Mouse (Mus musculus): ENCODE results near the gene H2al1m. TPM values are rescaled to one million over a fixed set of nuclear protein-coding genes. Genes with fewer than 3 reads are reported as not detected.
"Not testable (repeated sequence)": the region's sequence is repeated elsewhere in the genome, so short reads cannot be mapped to it uniquely, and the experiment has no call there.

Gene H2al1m
- total and polyA plus RNA-seq, 3 experiments: 8.1 TPM; not detected in 2

DNA sequence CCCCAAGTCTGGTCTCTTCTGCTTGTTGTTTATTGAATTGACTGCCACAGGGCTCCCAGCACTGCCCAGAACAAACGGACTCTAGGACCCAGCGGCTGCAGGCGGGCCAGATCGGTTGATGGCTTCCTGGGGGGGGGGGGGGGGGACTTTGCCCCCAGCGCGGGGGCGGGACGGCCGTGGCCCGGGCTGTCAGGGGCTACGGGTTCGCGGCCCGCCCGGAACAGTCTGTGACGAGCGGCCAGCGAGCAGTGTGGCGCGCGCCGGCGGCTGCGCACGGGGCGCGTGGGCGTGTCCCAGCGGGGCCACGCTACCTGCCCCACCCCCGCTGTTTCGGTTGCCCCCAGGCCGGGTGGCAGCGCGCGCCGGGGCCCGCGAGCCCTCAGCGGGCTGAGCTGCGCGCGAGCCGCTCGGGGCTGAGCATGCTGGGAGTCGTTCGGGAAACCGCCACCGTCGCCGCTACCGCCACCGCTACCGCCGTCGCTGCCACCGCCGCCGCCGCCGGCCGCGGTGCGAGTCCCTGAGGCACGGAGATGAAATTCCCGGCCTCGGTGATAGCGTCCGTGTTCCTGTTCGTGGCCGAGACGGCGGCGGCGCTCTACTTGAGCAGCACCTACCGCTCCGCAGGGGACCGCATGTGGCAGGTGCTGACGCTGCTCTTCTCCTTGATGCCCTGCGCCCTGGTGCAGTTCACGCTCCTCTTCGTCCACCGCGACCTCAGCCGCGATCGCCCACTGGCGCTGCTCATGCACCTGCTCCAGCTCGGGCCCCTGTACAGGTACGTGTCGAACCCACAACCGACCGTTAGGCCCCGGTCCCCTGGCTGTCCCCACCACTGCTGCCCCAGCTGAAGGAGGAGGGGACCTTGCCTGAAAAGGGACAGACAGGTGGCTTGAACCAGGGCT, 10.9 kb upstream of the H2al1m start, which contains the start of gene Xk:
Gene Xk (plus strand): TSS at position 297 of the 902 bp plus-strand sequence.
- Histone ChIP-seq H3K4me3 (ENCODE audit: low read depth, low read length) (peak within 1 kb of the TSS; percentile 88), H3K9me3 (replicated peaks) (no peaks in the 10 kb centered on the region), H3K27me3 (ENCODE audit: insufficient read depth, low read length) (no peaks in the 10 kb centered on the region), H3K4me1 (ENCODE audit: insufficient read depth, low read depth, low read length) (peaks cover 15% of the 10 kb centered on the region), H3K36me3 (replicated peaks) (no peaks in the 10 kb centered on the region)
- no peak for TF ChIP-seq CTCF (IDR thresholded peaks at IDR 0.05; ENCODE audit: low read depth, low read length)
- no peak for TF ChIP-seq GATA2 (IDR thresholded peaks at IDR 0.05; ENCODE audit: borderline replicate concordance, low read depth, low read length)
- TF ChIP-seq GATA1 (IDR thresholded peaks at IDR 0.05; ENCODE audit: borderline replicate concordance, low read length): no peak
- no peak for TF ChIP-seq TAL1 (conservative IDR thresholded peaks at IDR 0.05; ENCODE audit: low read depth, low read length)
- TF ChIP-seq POLR2AphosphoS5 (IDR thresholded peaks at IDR 0.05; ENCODE audit: insufficient replicate concordance, low read depth, low read length): no peak
- DNase-seq (ENCODE audit: low spot score) (peak; percentile 52), ATAC-seq (ENCODE audit: extremely low read depth, insufficient number of reproducible peaks, low FRiP score, poor library complexity, severe bottlenecking) (peak; percentile 74)

DNA sequence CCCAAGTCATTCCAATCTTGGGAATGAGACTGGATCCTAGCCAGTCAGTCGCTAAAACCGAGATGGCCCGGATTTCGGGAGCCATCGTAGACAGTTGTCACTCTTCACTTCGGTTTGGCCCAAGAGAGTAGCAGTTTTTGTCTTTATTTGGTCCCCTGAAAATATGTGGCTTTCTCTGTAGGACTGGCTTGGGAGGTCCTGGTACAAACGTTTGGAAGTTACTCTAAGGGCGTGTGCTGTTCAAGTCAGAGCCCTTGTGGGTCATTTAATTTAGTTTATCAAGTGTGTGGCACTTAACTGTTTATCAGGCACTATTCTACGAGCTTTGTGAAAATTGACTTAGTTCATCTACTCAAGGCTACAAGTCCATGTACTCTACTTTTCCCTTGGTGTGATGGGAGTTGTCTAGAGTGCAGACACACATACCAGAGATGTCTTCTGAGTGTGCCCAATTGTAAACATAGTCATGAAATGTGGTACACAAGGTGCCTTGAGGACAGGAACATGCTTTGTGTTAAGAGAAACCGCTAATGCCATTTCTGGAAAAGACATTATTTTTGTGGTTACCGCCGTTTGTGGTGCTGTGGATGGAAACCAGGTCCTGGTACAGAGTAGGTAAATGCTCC, 10.1 kb upstream of the H2al1m start:
- Histone ChIP-seq H3K9me3 (replicated peaks) (no peaks in the 10 kb centered on the region), H3K4me3 (ENCODE audit: low read depth, low read length) (peak overlapping the region; percentile 88), H3K4me1 (ENCODE audit: insufficient read depth, low read depth, low read length) (peaks cover 15% of the 10 kb centered on the region), H3K36me3 (replicated peaks) (no peaks in the 10 kb centered on the region), H3K27me3 (ENCODE audit: insufficient read depth, low read length) (no peaks in the 10 kb centered on the region)
- DNase-seq (ENCODE audit: low spot score) (no peak), ATAC-seq (ENCODE audit: extremely low read depth, insufficient number of reproducible peaks, low FRiP score, poor library complexity, severe bottlenecking) (no peak)
- TF ChIP-seq CTCF (IDR thresholded peaks at IDR 0.05; ENCODE audit: low read depth, low read length): no peak

DNA sequence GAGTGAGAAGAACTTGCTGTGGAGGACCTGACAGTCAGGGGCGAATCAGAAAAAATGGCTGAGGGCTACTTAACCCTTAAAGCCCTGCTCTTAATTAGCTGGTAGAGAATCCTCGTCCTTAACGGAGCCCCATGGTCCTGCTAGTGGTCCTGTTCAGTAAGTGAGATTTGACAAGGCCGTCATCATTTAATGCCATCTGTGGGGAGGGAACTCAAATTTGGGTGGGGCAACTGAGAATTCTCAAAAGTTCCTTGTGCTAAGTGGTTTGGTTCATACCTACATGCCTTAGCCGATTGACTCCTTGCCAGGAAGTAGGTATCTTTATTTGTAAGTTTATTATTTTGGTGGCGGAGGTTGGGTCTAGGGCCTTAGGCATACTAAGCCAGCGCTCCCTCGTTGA, 9.2 kb upstream of the H2al1m start:
- H3K36me3 ChIP-seq (replicated peaks): no peaks in the 10 kb centered on the region
- ATAC-seq (ENCODE audit: extremely low read depth, insufficient number of reproducible peaks, low FRiP score, poor library complexity, severe bottlenecking) (no peak), DNase-seq (ENCODE audit: low spot score) (no peak)
- no peaks in the 10 kb centered on the region for H3K9me3 ChIP-seq (replicated peaks)
- TF ChIP-seq GATA1 (IDR thresholded peaks at IDR 0.05; ENCODE audit: borderline replicate concordance, low read length): no peak
- no peak for TF ChIP-seq GATA2 (IDR thresholded peaks at IDR 0.05; ENCODE audit: borderline replicate concordance, low read depth, low read length)
- no peak for TF ChIP-seq CTCF (IDR thresholded peaks at IDR 0.05; ENCODE audit: low read depth, low read length)
- TF ChIP-seq POLR2AphosphoS5 (IDR thresholded peaks at IDR 0.05; ENCODE audit: insufficient replicate concordance, low read depth, low read length): no peak
- TF ChIP-seq TAL1 (conservative IDR thresholded peaks at IDR 0.05; ENCODE audit: low read depth, low read length): no peak
- no peaks in the 10 kb centered on the region for H3K27me3 ChIP-seq (ENCODE audit: insufficient read depth, low read length)
- H3K4me1 ChIP-seq (ENCODE audit: insufficient read depth, low read depth, low read length): peaks cover 15% of the 10 kb centered on the region
- peak overlapping the region; percentile 88 for H3K4me3 ChIP-seq (ENCODE audit: low read depth, low read length)

DNA sequence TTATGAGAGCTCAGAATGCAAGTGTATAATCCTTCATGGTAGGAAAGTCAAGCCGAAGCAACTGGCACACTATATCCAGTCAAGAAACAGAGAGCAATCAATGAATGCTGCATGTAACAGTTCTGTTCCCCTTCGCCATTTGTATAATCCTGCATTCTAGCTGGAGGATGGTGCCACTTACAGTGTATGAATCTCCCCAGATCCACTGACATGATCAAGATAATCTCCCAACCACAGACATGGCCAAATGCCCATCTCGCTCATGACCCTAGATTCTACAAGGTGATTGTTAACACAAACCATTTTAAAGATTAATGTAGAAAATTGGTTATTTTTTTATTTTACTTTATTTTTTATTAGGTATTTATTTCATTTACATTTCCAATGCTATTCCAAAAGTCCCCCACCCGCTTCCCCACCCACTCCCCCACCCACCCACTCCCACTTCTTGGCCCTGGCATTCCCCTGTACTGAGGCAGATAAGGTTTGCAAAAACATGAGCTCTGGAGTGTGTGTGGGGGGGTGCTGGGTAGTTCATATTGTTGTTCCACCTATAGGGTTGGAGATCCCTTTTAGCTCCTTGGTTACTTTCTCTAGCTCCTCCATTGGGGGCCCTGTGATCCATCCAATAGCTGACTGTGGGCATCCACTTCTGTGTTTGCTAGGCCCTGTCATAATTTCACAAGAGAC, 9.7 kb downstream of the H2al1m start:
- H3K27me3 ChIP-seq (ENCODE audit: insufficient read depth, low read length); H3K9me3 ChIP-seq (replicated peaks); H3K36me3 ChIP-seq (replicated peaks); H3K4me3 ChIP-seq (ENCODE audit: low read depth, low read length); ATAC-seq (ENCODE audit: extremely low read depth, insufficient number of reproducible peaks, low FRiP score, poor library complexity, severe bottlenecking); DNase-seq (ENCODE audit: low spot score); H3K4me1 ChIP-seq (ENCODE audit: insufficient read depth, low read depth, low read length): not testable (repeated sequence)

DNA sequence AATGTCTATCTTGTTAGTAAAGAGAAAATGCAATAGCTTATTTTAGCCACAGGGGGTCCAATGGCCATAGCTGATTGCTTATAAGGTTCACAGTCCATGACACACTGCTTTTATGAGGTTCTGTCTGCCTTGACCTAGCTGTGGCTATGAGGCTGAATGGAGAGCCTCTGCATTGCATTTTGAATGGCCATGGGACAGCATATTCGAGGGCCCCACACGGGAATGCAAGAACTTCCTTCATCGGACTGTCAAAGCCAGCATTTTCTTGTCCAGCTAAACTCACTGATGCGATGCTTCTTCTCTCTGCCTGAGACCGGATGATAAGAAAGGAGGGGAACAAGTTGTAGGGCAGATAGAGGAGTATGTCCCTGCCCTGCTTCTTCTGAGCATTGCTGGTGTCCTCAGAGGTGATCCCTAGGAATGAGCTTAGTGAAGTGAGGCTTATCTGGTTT, 14.9 kb downstream of the H2al1m start:
- H3K27me3 ChIP-seq (ENCODE audit: insufficient read depth, low read length): no peaks in the 10 kb centered on the region
- no peaks in the 10 kb centered on the region for H3K9me3 ChIP-seq (replicated peaks)
- H3K4me1 ChIP-seq (ENCODE audit: insufficient read depth, low read depth, low read length): peaks cover 13% of the 10 kb centered on the region; the same call in 1 of the 2 replicates
- H3K4me3 ChIP-seq (ENCODE audit: low read depth, low read length): peak overlapping the region; percentile 9; the same call in 1 of the 2 replicates
- TF ChIP-seq TAL1 (conservative IDR thresholded peaks at IDR 0.05; ENCODE audit: low read depth, low read length) (peak; percentile 56), GATA1 (IDR thresholded peaks at IDR 0.05; ENCODE audit: borderline replicate concordance, low read length) (no peak)
- ATAC-seq (ENCODE audit: extremely low read depth, insufficient number of reproducible peaks, low FRiP score, poor library complexity, severe bottlenecking) (peak; percentile 85), DNase-seq (ENCODE audit: low spot score) (no peak)
- peaks cover 6% of the 10 kb centered on the region for H3K36me3 ChIP-seq (replicated peaks)

DNA sequence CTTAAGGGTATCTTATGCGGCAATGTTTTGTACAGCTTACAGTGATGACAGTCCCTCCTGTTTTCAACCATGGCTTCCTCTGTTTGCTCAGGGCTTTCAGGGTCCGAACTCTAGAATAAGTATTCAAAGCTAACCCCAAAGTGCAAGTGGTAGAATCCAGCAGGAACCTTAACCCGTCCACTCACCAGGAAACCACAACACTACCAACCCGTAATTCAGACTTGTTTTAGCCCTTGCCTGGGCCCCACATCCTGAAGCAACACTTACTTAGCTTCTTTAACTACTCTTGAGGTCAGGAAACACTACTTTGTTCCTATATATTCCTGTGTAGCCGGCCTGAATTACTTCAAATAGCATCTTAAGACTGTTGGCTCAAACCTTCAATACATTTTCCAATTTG, 19.2 kb downstream of the H2al1m start:
- Histone ChIP-seq H3K4me3 (ENCODE audit: low read depth, low read length) (no peak overlapping the region), H3K4me1 (ENCODE audit: insufficient read depth, low read depth, low read length) (peaks cover 17% of the 10 kb centered on the region; the same call in 1 of the 2 replicates), H3K9me3 (replicated peaks) (no peaks in the 10 kb centered on the region), H3K27me3 (ENCODE audit: insufficient read depth, low read length) (no peaks in the 10 kb centered on the region), H3K36me3 (replicated peaks) (peaks cover 17% of the 10 kb centered on the region)
- no peak for DNase-seq (ENCODE audit: low spot score)
- TF ChIP-seq TAL1 (conservative IDR thresholded peaks at IDR 0.05; ENCODE audit: low read depth, low read length) (no peak), GATA1 (IDR thresholded peaks at IDR 0.05; ENCODE audit: borderline replicate concordance, low read length) (no peak), POLR2AphosphoS5 (IDR thresholded peaks at IDR 0.05; ENCODE audit: insufficient replicate concordance, low read depth, low read length) (no peak), CTCF (IDR thresholded peaks at IDR 0.05; ENCODE audit: low read depth, low read length) (no peak), GATA2 (IDR thresholded peaks at IDR 0.05; ENCODE audit: borderline replicate concordance, low read depth, low read length) (no peak)
- ATAC-seq (ENCODE audit: extremely low read depth, insufficient number of reproducible peaks, low FRiP score, poor library complexity, severe bottlenecking): no peak

All from G1E (cell line).